16 mouse cellular contexts compared by ENCODE assay signal in genomic region chr9:42750176-42750575, GRCm38 (mm10).
DNase-seq lines count a peak whose midpoint lies in the region; ATAC-seq and TF ChIP-seq lines count a peak whose summit lies in the region.
"Had no signal": no experiment of that assay in that cellular context is flagged by ENCODE, and none has a peak within 500 bp of the region (broad histone marks: within the 10 kb centered on the region; RNA-seq: fewer than 3 reads in every experiment).

No protein-coding gene starts in this region.

- TF ChIP-seq CTCF in liver, adult 2 months (IDR thresholded peaks at IDR 0.05; ENCODE audit: low read depth, low read length) = no peak
- no peak for TF ChIP-seq CTCF in midbrain, postnatal 0 days (IDR thresholded peaks at IDR 0.05)

- no peak for ATAC-seq in forebrain, embryonic 12.5 days (ENCODE audit: low FRiP score)
- ATAC-seq in forebrain, embryonic 16.5 days = no peak
- no peak for ATAC-seq in midbrain, postnatal 0 days (ENCODE audit: low FRiP score)
- ATAC-seq: forebrain, postnatal 0 days; hindbrain, embryonic 16.5 days; midbrain, embryonic 13.5 days had no signal

- no peak overlapping the region for H3K4me2 ChIP-seq in forebrain, embryonic 12.5 days
- H3K4me2 ChIP-seq in forebrain, embryonic 16.5 days (ENCODE audit: low read length) = no peak overlapping the region
- no peak overlapping the region for H3K4me2 ChIP-seq in midbrain, postnatal 0 days (ENCODE audit: low read depth, low read length, poor library complexity, severe bottlenecking)
- H3K4me2 ChIP-seq: liver, embryonic 15.5 days; midbrain, embryonic 13.5 days had no signal

- no peak overlapping the region for H3K27ac ChIP-seq in forebrain, embryonic 12.5 days
- no peak overlapping the region for H3K27ac ChIP-seq in forebrain, embryonic 16.5 days (ENCODE audit: low read length)
- H3K27ac ChIP-seq in liver, adult 2 months (replicated peaks; ENCODE audit: insufficient read depth, low read depth, low read length) = no peak overlapping the region
- no peak overlapping the region for H3K27ac ChIP-seq in midbrain, postnatal 0 days (ENCODE audit: low read depth, low read length)
- H3K27ac ChIP-seq: liver, embryonic 15.5 days; midbrain, embryonic 13.5 days had no signal

- H3K4me3 ChIP-seq in forebrain, embryonic 12.5 days (replicated peaks) = no peak overlapping the region
- no peak overlapping the region for H3K4me3 ChIP-seq in forebrain, embryonic 16.5 days (replicated peaks; ENCODE audit: low read length)
- H3K4me3 ChIP-seq in liver, adult 2 months (ENCODE audit: insufficient read depth, low read depth, low read length) = no peak overlapping the region
- H3K4me3 ChIP-seq in midbrain, postnatal 0 days (ENCODE audit: low read depth, low read length) = no peak overlapping the region
- H3K4me3 ChIP-seq: liver, embryonic 15.5 days; midbrain, embryonic 13.5 days had no signal

- no peak for TF ChIP-seq POLR2A in liver, adult 2 months (IDR thresholded peaks at IDR 0.05; ENCODE audit: extremely low read depth, insufficient read depth, low read length)

- H3K79me2 ChIP-seq in liver, adult 2 months (ENCODE audit: control insufficient read depth, insufficient read depth, low read length) = no peaks in the 10 kb centered on the region

- H3K4me1 ChIP-seq in forebrain, embryonic 12.5 days = no peaks in the 10 kb centered on the region
- no peaks in the 10 kb centered on the region for H3K4me1 ChIP-seq in forebrain, embryonic 16.5 days (replicated peaks; ENCODE audit: control insufficient read depth, insufficient read depth, low read length)
- H3K4me1 ChIP-seq in liver, adult 2 months (ENCODE audit: control insufficient read depth, insufficient read depth, low read length) = peaks cover 12% of the 10 kb centered on the region
- H3K4me1 ChIP-seq in midbrain, postnatal 0 days (ENCODE audit: insufficient read depth, low read length) = no peaks in the 10 kb centered on the region
- H3K4me1 ChIP-seq: liver, embryonic 15.5 days; midbrain, embryonic 13.5 days had no signal

- no peaks in the 10 kb centered on the region for H3K9me3 ChIP-seq in forebrain, embryonic 12.5 days
- H3K9me3 ChIP-seq in forebrain, embryonic 16.5 days (ENCODE audit: control insufficient read depth, low read length) = no peaks in the 10 kb centered on the region
- no peaks in the 10 kb centered on the region for H3K9me3 ChIP-seq in midbrain, postnatal 0 days (ENCODE audit: low read length)
- H3K9me3 ChIP-seq: liver, embryonic 15.5 days; midbrain, embryonic 13.5 days had no signal

- 0 out of 2 replicates have a peak overlapping the region, but pooled peaks have one; percentile 21 for H3K9ac ChIP-seq in forebrain, embryonic 12.5 days
- no peak overlapping the region for H3K9ac ChIP-seq in forebrain, embryonic 16.5 days (replicated peaks; ENCODE audit: low read depth, low read length)
- H3K9ac ChIP-seq in liver, adult 2 months (ENCODE audit: low read depth, low read length) = no peak overlapping the region
- H3K9ac ChIP-seq in midbrain, postnatal 0 days (replicated peaks; ENCODE audit: low read length, poor library complexity, severe bottlenecking) = no peak overlapping the region
- H3K9ac ChIP-seq: forebrain, postnatal 0 days; liver, embryonic 15.5 days; midbrain, embryonic 13.5 days had no signal

- WGBS in forebrain, embryonic 12.5 days = 52% methylated on average over 3 of the region's 3 CpGs
- WGBS in forebrain, embryonic 16.5 days = 59% methylated on average over 3 of the region's 3 CpGs
- WGBS in liver, adult 2 months = 28% methylated on average over 3 of the region's 3 CpGs
- 66% methylated on average over 3 of the region's 3 CpGs for WGBS in midbrain, postnatal 0 days

- H3K27me3 ChIP-seq in forebrain, embryonic 12.5 days = no peaks in the 10 kb centered on the region
- H3K27me3 ChIP-seq in forebrain, embryonic 16.5 days (replicated peaks; ENCODE audit: control insufficient read depth, insufficient read depth, low read length) = no peaks in the 10 kb centered on the region
- no peaks in the 10 kb centered on the region for H3K27me3 ChIP-seq in liver, adult 2 months (ENCODE audit: control insufficient read depth, insufficient read depth, low read length)
- no peaks in the 10 kb centered on the region for H3K27me3 ChIP-seq in midbrain, postnatal 0 days (ENCODE audit: insufficient read depth, low read length)
- H3K27me3 ChIP-seq: liver, embryonic 15.5 days; midbrain, embryonic 13.5 days had no signal

- H3K36me3 ChIP-seq in forebrain, embryonic 12.5 days (replicated peaks) = no peaks in the 10 kb centered on the region
- no peaks in the 10 kb centered on the region for H3K36me3 ChIP-seq in forebrain, embryonic 16.5 days (ENCODE audit: control insufficient read depth, insufficient read depth)
- H3K36me3 ChIP-seq in liver, adult 2 months (ENCODE audit: control insufficient read depth, insufficient read depth, low read length) = no peaks in the 10 kb centered on the region
- no peaks in the 10 kb centered on the region for H3K36me3 ChIP-seq in midbrain, postnatal 0 days (ENCODE audit: insufficient read depth, low read length)
- H3K36me3 ChIP-seq: liver, embryonic 15.5 days; midbrain, embryonic 13.5 days had no signal

- DNase-seq in liver, adult 2 months (ENCODE audit: extremely low read depth, low read depth, low spot score) = peak; percentile 97
- DNase-seq in liver = no peak
- peak; percentile 47 for DNase-seq in gastrocnemius, postnatal 25 days
- peak; percentile 51 for DNase-seq in lung, postnatal 25 days (ENCODE audit: low spot score)
- no peak for DNase-seq in midbrain, postnatal 0 days (ENCODE audit: low spot score)
- no peak for DNase-seq in ovary, adult 18-20 months (ENCODE audit: low spot score)
- DNase-seq: cerebellum, adult 9-11 months; embryo, embryonic 11 days; forebrain, postnatal 0 days; kidney, postnatal 36 days; thymus, postnatal 4 days had no signal

Comparison
In these comparisons a context has a peak if more than half of its experiments do, and no peak if none do; other contexts are left out.
1. DNase-seq: peak in liver, adult 2 months (single experiment), gastrocnemius, postnatal 25 days (single experiment) and lung, postnatal 25 days (single experiment); none in liver (single experiment), midbrain, postnatal 0 days (single experiment) and ovary, adult 18-20 months (single experiment).